Mouse (Mus musculus) C2C12 (cell line): Measurements from ENCODE around the gene Ubox5.

Source experiments
- CEBPB ChIP-seq: IDR thresholded peaks from one replicate; pipeline ENCODE4 v1.6.1; 2011; ENCODE audit warnings: low read depth, mild to moderate bottlenecking, control low read depth, moderate library complexity
- CTCF ChIP-seq: IDR thresholded peaks from one replicate; pipeline ENCODE4 v1.5.1; 2011; ENCODE audit not compliant: control insufficient read depth, insufficient read depth, insufficient read length
- MYOD1 ChIP-seq: IDR thresholded peaks from one replicate; pipeline ENCODE4 v1.6.1; 2011; ENCODE audit warnings: low read depth; ENCODE audit not compliant: control insufficient read depth, insufficient read length
- USF1 ChIP-seq: IDR thresholded peaks from one replicate; pipeline ENCODE4 v1.6.1; 2011; ENCODE audit warnings: low read depth, mild to moderate bottlenecking, control low read depth, moderate library complexity

GRCm38 (mm10) chr2:130634006-130634738, 4.3 kb upstream of the Ubox5 start:
- no peak for TF ChIP-seq USF1
- no peak for TF ChIP-seq CTCF
- TF ChIP-seq MYOD1: no peak
- TF ChIP-seq CEBPB: no peak
